Mouse (Mus musculus) embryonic fibroblast, embryonic 13.5 days (primary cell): ENCODE results near the gene Slc48a1.
A peak's percentile ranks its signal among the peaks of the same experiment; 100 is the strongest.

Experiments
- CTCF ChIP-seq: IDR thresholded peaks from 2 replicates; pipeline ENCODE4 v1.5.1; 2011; ENCODE audit warnings: mild to moderate bottlenecking, control low read depth, low read length, moderate library complexity, borderline replicate concordance; ENCODE audit not compliant: insufficient read depth
- POLR2A ChIP-seq: IDR thresholded peaks from 2 replicates; pipeline ENCODE4 v1.6.1; 2011; ENCODE audit warnings: low read depth, mild to moderate bottlenecking, control low read depth, low read length, moderate library complexity

DNA sequence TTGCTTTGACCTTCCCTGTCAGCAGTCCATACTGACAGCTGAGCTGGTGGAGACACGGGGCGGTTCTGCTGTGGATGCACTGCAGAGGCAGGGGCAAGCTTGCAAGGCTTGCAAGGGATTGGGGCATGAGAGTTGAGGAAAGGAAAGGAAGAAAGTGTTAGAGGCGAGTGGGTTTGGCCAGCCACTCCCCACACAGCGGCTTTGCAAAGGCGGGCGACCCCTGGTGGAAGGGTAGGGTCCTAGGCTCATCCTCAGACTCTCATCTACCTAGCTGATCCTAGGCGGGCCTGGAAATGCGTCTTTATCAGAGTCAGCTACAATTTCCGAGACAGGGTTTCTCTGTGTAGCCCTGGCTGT, 4.4 kb downstream of the Slc48a1 start:
- no peak; the same call in 1 of the 2 replicates for TF ChIP-seq POLR2A
- peak; percentile 64; the same call in 1 of the 2 replicates for TF ChIP-seq CTCF
